Mouse (Mus musculus): ENCODE data around the gene Slc25a19.
"Not testable (repeated sequence)": the region's sequence is repeated elsewhere in the genome, so short reads cannot be mapped to it uniquely, and the experiment has no call there.

Gene Slc25a19

DNA sequence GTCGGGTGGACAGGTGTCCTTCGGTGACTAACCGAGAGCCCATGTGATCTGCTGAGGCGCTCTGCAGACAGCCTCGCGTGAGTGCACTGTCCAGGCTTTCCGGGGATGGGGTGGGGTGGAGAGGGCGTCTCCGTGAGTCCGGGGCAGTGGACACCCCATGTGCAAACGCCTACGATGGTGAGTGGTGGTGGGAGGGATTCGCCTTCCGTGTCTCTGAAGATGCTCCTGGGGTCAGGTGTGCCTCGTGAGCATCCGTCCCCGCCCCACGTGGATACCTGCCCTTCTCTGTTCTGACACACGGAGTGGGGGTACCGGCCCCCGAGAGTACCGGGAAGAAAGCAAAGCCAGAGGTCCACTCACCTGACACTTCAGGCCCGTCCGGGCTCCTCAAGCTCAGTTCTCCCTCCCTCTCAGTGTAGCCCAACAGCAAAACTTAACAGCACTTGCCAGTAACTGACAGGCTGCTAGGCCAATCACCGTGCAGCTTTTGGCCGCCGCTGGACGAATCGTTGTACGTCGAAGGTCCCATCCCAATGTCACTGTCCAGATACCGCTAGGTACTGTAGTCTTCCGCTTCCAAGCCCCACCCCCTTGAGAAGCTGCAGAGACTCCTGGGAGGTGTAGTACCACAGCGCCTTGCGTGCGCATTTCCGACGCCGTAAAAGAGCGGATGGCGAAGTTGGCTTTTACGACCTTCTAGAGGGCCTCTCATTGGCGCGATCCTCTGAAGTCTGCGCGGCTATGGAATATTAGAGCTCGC lies at the start of gene Slc25a19:
Gene Slc25a19 (minus strand): TSS at position 591 of the 760 bp plus-strand sequence.
- peak; percentile 100 for DNase-seq

- DNase-seq, result no peak
These were observed 49.4 kb upstream of the Slc25a19 start for GRCm38 (mm10) chr11:115677511-115677910.

DNA sequence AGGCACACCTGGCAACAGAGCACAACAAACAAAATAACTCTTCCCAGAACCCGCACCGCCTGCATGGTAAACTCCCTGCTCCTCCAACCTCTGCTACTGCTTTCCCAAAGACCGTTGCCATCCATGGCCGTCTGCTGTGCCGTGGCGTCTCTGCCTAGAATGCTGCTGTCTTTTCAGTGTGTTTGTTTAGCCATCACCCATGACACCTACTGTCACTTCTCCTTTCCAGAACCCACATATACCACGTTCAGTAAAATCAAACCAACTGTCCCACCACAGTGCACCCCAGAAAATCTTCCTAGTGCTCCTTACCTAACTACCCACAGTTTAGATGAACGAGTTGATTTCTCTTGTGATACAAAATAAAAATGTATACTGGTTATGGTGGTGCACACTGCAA lies 48.6 kb upstream of the Slc25a19 start:
- DNase-seq, result no peak

GRCm38 (mm10) chr11:115674235-115674865 lies 46.3 kb upstream of the Slc25a19 start:
- no peak for DNase-seq

GRCm38 (mm10) chr11:115673471-115674234 lies 45.6 kb upstream of the Slc25a19 start:
- no peak for DNase-seq

DNA sequence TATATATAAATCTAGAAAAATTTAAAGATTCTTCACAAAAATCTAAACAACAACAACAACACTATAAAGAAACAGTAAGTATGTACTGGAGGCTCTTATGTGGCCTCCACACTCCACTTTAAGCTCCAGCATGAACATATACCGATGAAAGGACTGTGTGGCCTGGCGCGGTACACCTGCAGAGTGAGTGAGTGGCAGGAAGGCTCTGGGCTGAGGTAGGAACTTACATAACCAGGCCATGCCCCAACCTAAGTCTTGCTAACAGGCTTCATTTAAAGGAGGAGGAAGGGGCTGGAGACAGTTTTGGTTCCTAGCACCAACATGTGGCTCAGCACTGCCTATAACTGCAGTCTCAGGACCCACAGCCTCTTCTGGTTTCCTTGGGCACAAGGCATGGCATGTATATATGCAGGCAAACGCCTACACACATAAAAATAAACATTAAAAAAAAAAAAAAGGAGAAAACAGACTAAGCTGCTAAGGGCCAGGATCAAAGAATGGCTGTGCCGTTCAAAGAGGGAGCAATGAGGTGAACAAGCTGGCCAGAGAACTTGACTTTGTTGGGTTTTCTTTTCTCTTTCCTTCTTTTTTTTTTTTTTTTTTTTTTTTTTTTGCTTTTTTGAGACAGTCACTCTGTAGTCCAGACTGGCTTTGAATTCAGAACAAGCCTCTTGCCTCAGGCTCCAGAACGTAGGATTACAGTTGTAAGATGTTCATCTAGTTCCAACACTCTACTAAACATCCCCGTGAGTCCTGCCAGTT lies 44.3 kb upstream of the Slc25a19 start:
- no peak for DNase-seq

DNA sequence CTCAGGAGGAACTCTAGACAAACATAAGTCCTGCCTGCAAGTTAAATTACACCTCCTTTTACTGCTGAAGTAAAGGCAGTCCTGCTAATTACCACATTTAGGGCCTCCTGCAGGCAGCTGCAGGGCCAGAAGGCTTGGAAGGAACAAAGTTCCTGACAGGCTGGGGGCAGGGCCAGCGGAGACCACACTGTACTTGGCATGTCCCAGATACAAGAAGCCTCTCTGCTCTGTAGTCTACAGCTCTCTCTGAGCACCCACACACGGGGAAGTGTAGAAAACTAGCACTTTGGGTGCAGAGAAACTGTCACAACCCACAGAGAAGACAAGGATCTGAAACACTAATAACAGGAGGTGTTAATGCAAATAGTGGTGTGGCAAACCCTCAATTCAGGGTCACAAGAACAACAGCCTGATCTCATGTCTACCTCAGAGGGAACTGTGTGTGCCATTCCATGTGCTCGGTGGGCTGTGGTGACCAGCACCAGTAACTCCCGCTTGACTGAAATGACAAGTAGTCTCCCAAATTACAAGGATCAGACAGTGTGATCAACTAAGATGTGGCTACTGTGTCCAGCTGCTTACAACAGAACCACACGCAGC lies 42.5 kb upstream of the Slc25a19 start:
- DNase-seq, result peak; percentile 57 to 80

- DNase-seq, result no peak
These were observed 35.7 kb upstream of the Slc25a19 start for GRCm38 (mm10) chr11:115663676-115664335.

DNA sequence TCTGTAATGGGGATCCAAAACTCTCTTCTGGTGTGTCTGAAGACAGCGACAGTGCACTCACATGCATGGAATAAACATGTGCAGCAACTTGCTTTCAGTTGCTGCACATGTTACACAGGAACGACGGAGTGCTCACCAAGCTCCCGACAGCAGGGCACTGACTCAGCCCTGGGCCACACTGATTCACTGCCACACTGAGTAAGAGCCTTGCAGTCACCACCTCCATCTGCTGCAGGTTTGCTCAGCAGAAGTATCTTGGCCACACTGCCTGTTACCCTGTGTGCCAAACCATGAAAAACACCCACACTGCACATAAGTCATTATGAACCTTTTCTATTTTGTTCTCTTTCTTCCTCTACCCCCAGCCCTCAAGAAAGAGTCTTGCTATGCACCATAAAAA lies 32.3 kb upstream of the Slc25a19 start:
- DNase-seq, result no peak

DNA sequence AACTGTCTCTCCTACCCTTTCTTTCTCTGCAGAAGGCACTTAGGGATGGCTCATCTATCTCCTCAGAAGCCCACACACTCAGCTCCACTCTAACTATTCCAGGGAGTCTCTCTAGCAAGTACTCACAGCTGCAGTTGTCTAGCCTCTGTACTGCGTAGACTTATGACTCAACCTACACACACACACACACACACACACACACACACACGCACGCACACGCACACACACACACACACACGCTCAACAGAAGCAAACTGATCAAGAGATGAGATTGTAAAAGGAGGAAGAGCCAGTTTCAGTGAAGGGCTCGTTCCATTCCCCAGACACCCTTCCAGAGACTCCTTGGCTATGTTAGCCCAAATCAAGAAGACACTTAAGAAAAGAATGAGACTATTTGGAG lies 30.4 kb upstream of the Slc25a19 start:
- DNase-seq, result no peak

- DNase-seq, result no peak
These were observed 26.0 kb upstream of the Slc25a19 start for GRCm38 (mm10) chr11:115654128-115654527.

DNA sequence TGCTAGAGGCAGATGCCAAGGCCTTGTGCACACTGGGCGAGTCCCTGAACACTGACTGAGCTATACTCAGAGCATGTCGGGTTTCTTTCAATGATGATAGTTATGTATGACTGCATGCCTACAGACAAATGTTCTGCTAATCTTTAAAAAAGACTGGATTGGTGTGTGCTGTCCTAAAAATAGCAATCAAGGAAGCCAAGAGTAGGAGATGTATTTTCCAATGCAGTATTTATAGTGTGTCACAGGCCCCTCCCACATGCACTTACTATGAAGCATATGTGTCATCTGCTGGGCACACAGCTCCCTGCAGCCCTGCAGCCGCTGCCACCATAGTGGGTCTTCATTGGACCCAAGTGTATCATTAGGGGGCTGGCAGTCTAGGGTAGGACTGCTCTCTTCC lies 25.1 kb upstream of the Slc25a19 start:
- no peak for DNase-seq

GRCm38 (mm10) chr11:115651680-115652079 lies 23.6 kb upstream of the Slc25a19 start:
- no peak for DNase-seq

DNA sequence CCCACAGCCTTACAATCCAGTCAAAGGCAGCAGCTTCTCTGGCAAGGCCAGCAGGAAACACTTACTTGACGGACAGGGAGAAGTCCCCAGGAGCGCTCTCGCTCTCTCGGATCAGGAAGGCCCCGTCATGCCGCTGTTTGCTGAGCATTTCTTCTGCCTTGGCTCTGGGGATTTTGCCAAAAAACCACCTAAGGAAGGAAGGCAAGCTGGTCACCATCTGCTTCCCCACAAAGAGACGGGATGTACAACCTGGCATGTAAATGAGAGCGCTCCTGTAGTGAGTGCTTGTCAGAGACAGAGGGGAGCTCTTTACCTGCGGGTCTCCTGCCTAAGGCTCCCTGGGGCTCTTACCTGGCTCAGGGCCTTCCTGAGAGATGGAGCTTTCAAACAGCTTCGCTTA lies 21.6 kb upstream of the Slc25a19 start:
- peak; percentile 35 to 68 for DNase-seq

GRCm38 (mm10) chr11:115647459-115647858 lies 19.4 kb upstream of the Slc25a19 start:
- DNase-seq, result peak in 1 of 2 experiments; percentile 64

DNA sequence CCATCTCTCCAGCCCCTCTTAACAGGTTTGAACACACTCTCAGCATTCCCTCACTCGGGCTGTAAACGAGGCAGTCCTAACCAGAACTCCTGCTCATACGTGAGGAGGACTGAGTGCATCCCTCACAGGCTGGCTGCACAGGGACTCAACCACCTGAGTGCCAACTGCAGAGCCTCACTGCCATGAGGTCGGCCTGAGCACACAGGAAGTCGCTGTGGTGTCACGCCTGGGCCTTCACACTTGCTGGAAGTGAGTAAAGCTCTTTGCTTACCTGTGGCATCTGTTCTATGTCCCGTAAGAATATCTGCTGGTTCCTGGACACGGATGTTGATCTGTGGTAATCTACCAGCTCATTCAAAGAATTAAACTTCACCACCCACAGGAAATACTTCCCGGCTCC lies 18.3 kb upstream of the Slc25a19 start:
- DNase-seq, result no peak

- not testable (repeated sequence) for DNase-seq
These were observed 17.4 kb upstream of the Slc25a19 start for GRCm38 (mm10) chr11:115645498-115645897.

DNA sequence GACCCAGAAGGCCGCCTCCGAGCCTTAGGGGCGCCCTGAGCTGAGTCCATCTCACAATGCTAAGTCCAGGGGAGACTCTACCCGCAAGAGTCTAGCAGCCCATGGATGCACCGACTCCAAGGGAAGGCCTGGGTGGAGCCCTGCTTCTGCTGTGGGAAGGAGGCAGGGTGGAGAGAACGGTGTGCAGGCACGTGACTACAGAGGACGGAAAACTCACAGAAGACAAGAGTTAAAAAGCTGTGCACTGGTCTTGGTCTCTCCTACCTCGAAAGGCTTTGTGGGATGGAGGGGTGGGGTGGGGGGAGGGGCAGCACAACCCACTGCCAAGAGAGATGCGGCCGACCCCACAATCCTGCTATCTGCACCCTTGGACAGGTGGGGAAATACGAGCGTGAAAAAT lies 16.2 kb upstream of the Slc25a19 start:
- DNase-seq, result no peak

DNA sequence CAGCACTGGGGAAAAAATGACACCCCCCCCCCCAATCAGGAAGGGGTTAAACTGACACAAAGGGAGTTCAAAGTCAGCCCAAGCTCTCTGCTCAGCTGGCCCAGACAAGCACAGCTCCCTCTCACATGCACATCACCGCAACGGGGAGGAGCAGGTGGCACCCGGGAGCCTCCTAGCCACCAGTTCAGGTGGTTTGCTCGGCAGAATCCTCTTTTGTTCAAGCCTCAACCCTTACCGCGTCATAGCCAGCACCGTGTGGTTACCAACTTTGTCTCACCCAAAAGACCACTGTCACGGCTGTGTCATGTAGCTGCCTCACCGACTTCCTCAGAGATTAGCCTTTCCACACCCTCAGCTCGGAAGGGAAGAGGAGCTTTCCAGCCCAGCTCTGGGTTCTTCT lies 15.2 kb upstream of the Slc25a19 start:
- no peak for DNase-seq

DNA sequence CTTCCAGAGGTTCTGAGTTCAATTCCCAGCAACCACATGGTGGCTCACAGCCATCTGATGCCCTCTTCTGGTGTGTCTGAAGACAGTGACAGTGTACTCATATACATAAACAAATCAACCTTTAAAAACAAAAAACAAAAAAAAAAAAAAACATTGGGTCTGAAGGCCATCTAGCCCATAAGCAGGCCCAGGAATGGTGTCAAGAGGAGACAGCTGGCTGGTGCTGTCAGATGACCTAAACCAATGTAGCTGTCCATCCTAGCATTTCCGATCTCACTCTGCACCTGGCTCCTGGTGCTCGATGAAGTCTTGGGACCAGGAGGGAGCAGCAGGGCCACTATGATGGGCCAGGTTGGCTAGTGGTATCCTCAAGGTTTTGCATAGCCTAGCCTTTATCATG lies 14.6 kb upstream of the Slc25a19 start:
- no peak for DNase-seq

DNA sequence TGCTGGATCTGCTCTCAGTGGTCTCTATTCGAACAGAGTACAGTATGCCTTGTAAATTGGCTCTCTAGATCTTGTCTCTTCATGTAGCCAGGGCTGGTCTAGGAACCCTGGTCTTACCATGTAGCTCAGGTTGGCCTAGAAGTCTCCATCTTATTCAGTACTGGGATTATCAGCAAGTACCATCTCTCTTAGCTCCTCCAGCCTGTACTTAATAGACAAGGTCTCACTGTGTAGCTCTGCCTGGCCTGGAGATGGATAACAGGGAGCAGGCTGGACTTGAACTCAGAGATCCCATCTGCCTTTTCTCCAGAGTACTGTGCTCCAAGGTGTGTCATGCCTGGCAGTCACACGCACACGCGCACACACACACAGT lies 13.6 kb upstream of the Slc25a19 start:
- no peak for DNase-seq
